Mouse (Mus musculus) embryonic fibroblast, embryonic 13.5 days (primary cell): ENCODE results near the gene Lrrc28.

Source experiments
- CTCF ChIP-seq: IDR thresholded peaks from 2 replicates; pipeline ENCODE4 v1.5.1; 2011; ENCODE audit warnings: mild to moderate bottlenecking, control low read depth, low read length, moderate library complexity, borderline replicate concordance; ENCODE audit not compliant: insufficient read depth
- POLR2A ChIP-seq: IDR thresholded peaks from 2 replicates; pipeline ENCODE4 v1.6.1; 2011; ENCODE audit warnings: low read depth, mild to moderate bottlenecking, control low read depth, low read length, moderate library complexity

DNA sequence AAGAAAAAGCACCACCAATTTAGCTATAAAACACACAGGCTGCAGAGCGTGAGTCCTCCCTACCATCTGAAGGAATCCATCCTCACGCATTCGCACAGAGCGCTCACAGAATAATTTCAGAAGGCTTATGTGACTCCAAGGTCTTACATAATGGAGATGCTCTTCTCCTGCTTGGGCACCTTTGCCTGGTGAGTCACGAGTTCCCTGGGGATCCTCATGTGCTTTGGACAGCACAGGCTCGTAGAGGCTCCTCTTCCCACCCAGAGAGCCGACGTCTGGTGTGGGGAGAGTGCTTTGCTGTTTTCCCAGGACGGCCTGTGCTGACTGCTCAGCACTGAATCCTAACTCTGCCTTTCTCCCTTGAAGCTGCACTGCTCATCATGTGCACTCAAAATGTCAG, 129.4 kb downstream of the Lrrc28 start:
- TF ChIP-seq CTCF, result no peak
- TF ChIP-seq POLR2A, result no peak
